Mouse (Mus musculus): ENCODE results near the gene Man1c1.

Man1c1 gene

GRCm38 (mm10) chr4:134579620-134580019 is 124.5 kb downstream of the Man1c1 start:
- no peak for DNase-seq (ENCODE audit: low read depth, low spot score)

GRCm38 (mm10) chr4:134579212-134579611 is 124.9 kb downstream of the Man1c1 start:
- peak; percentile 28 for DNase-seq (ENCODE audit: low read depth, low spot score)

GRCm38 (mm10) chr4:134578407-134578806 is 125.7 kb downstream of the Man1c1 start:
- DNase-seq (ENCODE audit: low read depth, low spot score) = no peak

- no peak for DNase-seq (ENCODE audit: low read depth, low spot score)
These were observed 126.8 kb downstream of the Man1c1 start for GRCm38 (mm10) chr4:134577281-134577680.

- DNase-seq (ENCODE audit: low read depth, low spot score) = no peak
These were observed 128.6 kb downstream of the Man1c1 start for GRCm38 (mm10) chr4:134575486-134575885.

GRCm38 (mm10) chr4:134572449-134573300 is 131.4 kb downstream of the Man1c1 start:
- no peak for DNase-seq (ENCODE audit: low read depth, low spot score)

- no peak for DNase-seq (ENCODE audit: low read depth, low spot score)
These were observed 133.2 kb downstream of the Man1c1 start for GRCm38 (mm10) chr4:134570704-134571451.

GRCm38 (mm10) chr4:134569831-134570230 is 134.3 kb downstream of the Man1c1 start:
- DNase-seq (ENCODE audit: low read depth, low spot score) = no peak

- peak; percentile 82 for DNase-seq (ENCODE audit: low read depth, low spot score)
These were observed 134.9 kb downstream of the Man1c1 start for GRCm38 (mm10) chr4:134569205-134569604.

GRCm38 (mm10) chr4:134567377-134568226 is 136.5 kb downstream of the Man1c1 start:
- peak; percentile 55 for DNase-seq (ENCODE audit: low read depth, low spot score)

- DNase-seq (ENCODE audit: low read depth, low spot score) = no peak
These were observed 140.0 kb downstream of the Man1c1 start for GRCm38 (mm10) chr4:134564093-134564492.

GRCm38 (mm10) chr4:134563624-134564023 is 140.5 kb downstream of the Man1c1 start:
- no peak for DNase-seq (ENCODE audit: low read depth, low spot score)

- DNase-seq (ENCODE audit: low read depth, low spot score) = no peak
These were observed 142.1 kb downstream of the Man1c1 start for GRCm38 (mm10) chr4:134562014-134562413.

GRCm38 (mm10) chr4:134560699-134561098 is 143.4 kb downstream of the Man1c1 start:
- DNase-seq (ENCODE audit: low read depth, low spot score) = no peak

GRCm38 (mm10) chr4:134559154-134559553 is 144.9 kb downstream of the Man1c1 start:
- DNase-seq (ENCODE audit: low read depth, low spot score) = no peak

GRCm38 (mm10) chr4:134558570-134559113 is 145.4 kb downstream of the Man1c1 start:
- DNase-seq (ENCODE audit: low read depth, low spot score) = no peak

- peak; percentile 68 for DNase-seq (ENCODE audit: low read depth, low spot score)
These were observed 146.4 kb downstream of the Man1c1 start for GRCm38 (mm10) chr4:134557626-134558249.

- DNase-seq (ENCODE audit: low read depth, low spot score) = peak; percentile 74
These were observed 148.0 kb downstream of the Man1c1 start for GRCm38 (mm10) chr4:134555956-134556580.

- DNase-seq (ENCODE audit: low read depth, low spot score) = no peak
These were observed 150.5 kb downstream of the Man1c1 start for GRCm38 (mm10) chr4:134553631-134554030.

- no peak for DNase-seq (ENCODE audit: low read depth, low spot score)
These were observed 152.4 kb downstream of the Man1c1 start, which contains the start of gene Selenon for GRCm38 (mm10) chr4:134551494-134552316. Gene Selenon (minus strand): TSS chr4:134552166.

All from ZHBTc4 (cell line).